Mouse (Mus musculus): ENCODE data around the gene Bsn. TPM values are rescaled to one million over a fixed set of nuclear protein-coding genes. Genes with fewer than 3 reads are reported as not detected.
"Not testable (repeated sequence)": the region's sequence is repeated elsewhere in the genome, so short reads cannot be mapped to it uniquely, and the experiment has no call there.

Gene Bsn
- polyA plus RNA-seq, 1 experiment from 2014 or later: 0.75 TPM

- no peak overlapping the region for H3K27ac ChIP-seq
- WGBS: 80% methylated on average over 17 of the region's 17 CpGs
Observed at GRCm38 (mm10) chr9:108144371-108145270, 45.6 kb downstream of the Bsn start.

DNA sequence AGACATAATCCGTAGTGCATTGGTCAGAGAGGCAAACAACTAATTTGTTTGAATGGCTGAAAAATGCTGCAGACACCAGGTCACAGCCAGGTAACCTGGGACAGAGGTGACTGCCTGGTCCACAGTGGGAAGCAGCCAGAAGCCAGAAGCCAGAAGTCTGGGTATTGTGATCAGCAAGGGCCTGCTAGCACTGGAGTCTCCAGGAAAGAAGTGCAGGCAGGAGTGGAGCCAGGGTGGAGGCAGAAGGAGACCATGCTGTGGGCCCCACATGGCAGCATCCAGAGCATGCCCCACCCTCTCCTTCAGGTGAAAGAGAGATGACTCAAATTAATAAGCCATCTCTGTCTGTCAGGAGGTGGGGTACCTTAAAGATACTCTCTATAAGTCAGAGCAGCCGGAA lies 46.7 kb downstream of the Bsn start:
- H3K9me3 ChIP-seq (replicated peaks): no peaks in the 10 kb centered on the region
- no peaks in the 10 kb centered on the region for H3K4me1 ChIP-seq
- no peak overlapping the region for H3K27ac ChIP-seq
- no peak overlapping the region for H3K4me3 ChIP-seq (replicated peaks)
- no peaks in the 10 kb centered on the region for H3K36me3 ChIP-seq
- no peaks in the 10 kb centered on the region for H3K27me3 ChIP-seq
- WGBS: 93% methylated on average over 2 of the region's 2 CpGs
- ATAC-seq (replicated peaks; ENCODE audit: low FRiP score): no peak
- H3K9ac ChIP-seq: no peak overlapping the region
- no peak overlapping the region for H3K4me2 ChIP-seq

More at GRCm38 (mm10) chr9:108144371-108145270, 45.6 kb downstream of the Bsn start:
- Histone ChIP-seq H3K36me3 (no peaks in the 10 kb centered on the region), H3K9me3 (replicated peaks) (no peaks in the 10 kb centered on the region), H3K4me1 (no peaks in the 10 kb centered on the region), H3K9ac (no peak overlapping the region), H3K27me3 (no peaks in the 10 kb centered on the region), H3K4me2 (no peak overlapping the region), H3K4me3 (replicated peaks) (no peak overlapping the region)
- no peak for ATAC-seq (replicated peaks; ENCODE audit: low FRiP score)

GRCm38 (mm10) chr9:108141387-108141786 lies 48.8 kb downstream of the Bsn start:
- Histone ChIP-seq H3K4me3 (replicated peaks) (no peak overlapping the region), H3K9me3 (replicated peaks) (no peaks in the 10 kb centered on the region), H3K36me3 (no peaks in the 10 kb centered on the region), H3K27me3 (no peaks in the 10 kb centered on the region), H3K27ac (no peak overlapping the region), H3K4me2 (no peak overlapping the region), H3K9ac (no peak overlapping the region), H3K4me1 (no peaks in the 10 kb centered on the region)
- WGBS: 87% methylated on average over 10 of the region's 10 CpGs
- no peak for ATAC-seq (replicated peaks; ENCODE audit: low FRiP score)

- H3K27me3 ChIP-seq: no peaks in the 10 kb centered on the region
- H3K36me3 ChIP-seq: no peaks in the 10 kb centered on the region
- no peaks in the 10 kb centered on the region for H3K9me3 ChIP-seq (replicated peaks)
- H3K4me3 ChIP-seq (replicated peaks): no peak overlapping the region
- no peaks in the 10 kb centered on the region for H3K4me1 ChIP-seq
- no peak overlapping the region for H3K4me2 ChIP-seq
- 74% methylated on average over 7 of the region's 7 CpGs for whole genome bisulfite sequencing
- no peak for ATAC-seq (replicated peaks; ENCODE audit: low FRiP score)
- H3K9ac ChIP-seq: no peak overlapping the region
- no peak overlapping the region for H3K27ac ChIP-seq
Observed at GRCm38 (mm10) chr9:108139963-108140695, 50.1 kb downstream of the Bsn start.

- Histone ChIP-seq H3K27ac (no peak overlapping the region), H3K9ac (no peak overlapping the region), H3K4me1 (no peaks in the 10 kb centered on the region), H3K4me2 (no peak overlapping the region), H3K9me3 (replicated peaks) (no peaks in the 10 kb centered on the region), H3K27me3 (no peaks in the 10 kb centered on the region), H3K4me3 (replicated peaks) (no peak overlapping the region), H3K36me3 (no peaks in the 10 kb centered on the region)
- ATAC-seq (replicated peaks; ENCODE audit: low FRiP score): no peak
- 89% methylated on average over 17 of the region's 17 CpGs for WGBS
Observed at GRCm38 (mm10) chr9:108139169-108139962, 50.8 kb downstream of the Bsn start.

DNA sequence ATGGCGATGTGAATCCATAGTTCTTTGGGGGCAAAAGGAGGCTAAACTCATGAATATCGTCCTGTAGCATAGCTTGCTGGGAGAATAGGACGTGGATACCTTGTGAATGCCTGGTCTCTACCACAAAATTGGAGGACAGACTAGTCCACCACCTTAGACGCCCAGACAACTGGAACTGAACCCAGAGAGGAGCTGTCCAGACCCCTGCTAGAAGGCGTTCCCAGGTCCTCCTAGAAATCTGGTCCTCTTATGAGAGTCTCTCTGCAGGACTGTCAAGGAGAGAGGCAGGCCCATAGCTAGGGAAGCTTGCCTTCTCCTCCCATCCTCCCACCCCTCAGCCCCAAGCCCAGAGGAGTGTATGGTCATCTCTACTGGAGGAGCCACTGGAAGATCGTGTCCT lies 52.1 kb downstream of the Bsn start:
- no peaks in the 10 kb centered on the region for H3K27me3 ChIP-seq
- H3K9ac ChIP-seq: no peak overlapping the region
- H3K4me2 ChIP-seq: no peak overlapping the region
- H3K4me3 ChIP-seq (replicated peaks): no peak overlapping the region
- no peaks in the 10 kb centered on the region for H3K36me3 ChIP-seq
- H3K9me3 ChIP-seq (replicated peaks): no peaks in the 10 kb centered on the region
- ATAC-seq (replicated peaks; ENCODE audit: low FRiP score): no peak
- 76% methylated on average over 6 of the region's 6 CpGs for WGBS
- no peak overlapping the region for H3K27ac ChIP-seq
- no peaks in the 10 kb centered on the region for H3K4me1 ChIP-seq

- ATAC-seq (replicated peaks; ENCODE audit: low FRiP score): no peak
- Histone ChIP-seq H3K9me3 (replicated peaks) (no peaks in the 10 kb centered on the region), H3K4me3 (replicated peaks) (no peak overlapping the region), H3K4me2 (no peak overlapping the region), H3K4me1 (no peaks in the 10 kb centered on the region), H3K9ac (no peak overlapping the region), H3K27ac (no peak overlapping the region), H3K36me3 (no peaks in the 10 kb centered on the region), H3K27me3 (no peaks in the 10 kb centered on the region)
- WGBS: 41% methylated on average over 17 of the region's 17 CpGs
Observed at GRCm38 (mm10) chr9:108137523-108137922, 52.7 kb downstream of the Bsn start.

DNA sequence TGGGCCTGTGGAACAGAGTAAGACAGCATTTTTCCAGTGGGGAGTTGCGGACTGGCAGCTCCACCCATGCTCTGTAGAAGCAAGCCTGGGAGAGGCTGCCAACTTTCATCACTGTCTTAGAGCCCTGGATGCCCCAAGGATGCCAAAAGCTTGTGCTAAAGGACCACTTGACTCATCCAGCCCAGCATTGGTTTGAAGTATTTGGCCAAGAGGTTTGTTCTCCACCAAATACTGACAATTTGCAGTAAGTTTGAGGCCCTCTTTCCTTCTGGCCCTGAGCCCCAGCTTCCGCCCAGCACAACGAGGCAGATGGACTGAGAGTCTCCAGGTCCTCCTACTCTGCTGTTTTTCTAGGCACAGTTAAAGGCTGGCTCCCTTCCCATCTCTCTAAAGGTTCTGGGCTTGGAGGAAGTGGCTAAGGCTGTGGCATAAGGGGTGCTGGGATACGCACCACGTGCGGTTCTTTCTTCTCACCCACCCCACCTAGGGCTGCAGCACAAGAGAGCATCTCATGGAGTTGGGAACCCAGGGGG lies 53.2 kb downstream of the Bsn start:
- no peaks in the 10 kb centered on the region for H3K9me3 ChIP-seq (replicated peaks)
- H3K4me1 ChIP-seq: no peaks in the 10 kb centered on the region
- WGBS: 78% methylated on average over 6 of the region's 6 CpGs
- no peaks in the 10 kb centered on the region for H3K36me3 ChIP-seq
- no peak overlapping the region for H3K4me2 ChIP-seq
- ATAC-seq (replicated peaks; ENCODE audit: low FRiP score): no peak
- no peak overlapping the region for H3K9ac ChIP-seq
- H3K27ac ChIP-seq: no peak overlapping the region
- H3K27me3 ChIP-seq: no peaks in the 10 kb centered on the region
- no peak overlapping the region for H3K4me3 ChIP-seq (replicated peaks)

DNA sequence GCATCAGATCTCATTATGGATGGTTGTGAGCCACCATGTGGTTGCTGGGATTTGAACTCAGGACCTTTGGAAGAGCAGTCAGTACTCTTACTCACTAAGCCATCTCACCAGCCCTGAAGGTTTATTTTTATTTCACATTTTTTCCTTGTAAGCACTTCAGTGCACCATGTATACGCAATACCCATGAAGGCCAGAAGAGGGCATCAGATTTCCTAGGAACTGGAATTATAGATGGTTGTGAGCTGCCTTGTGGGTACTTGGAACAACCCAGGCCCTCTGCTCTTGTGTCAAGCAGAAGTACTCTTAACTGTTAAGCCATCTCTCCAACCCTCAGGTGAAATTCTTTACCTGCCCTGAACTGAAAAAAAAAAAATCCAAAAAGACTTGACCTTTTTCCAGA lies 54.0 kb downstream of the Bsn start:
- Histone ChIP-seq H3K27ac (no peak overlapping the region), H3K4me3 (replicated peaks) (no peak overlapping the region), H3K9me3 (replicated peaks) (no peaks in the 10 kb centered on the region), H3K36me3 (no peaks in the 10 kb centered on the region), H3K27me3 (no peaks in the 10 kb centered on the region), H3K4me1 (no peaks in the 10 kb centered on the region), H3K9ac (no peak overlapping the region), H3K4me2 (no peak overlapping the region)
- no peak for ATAC-seq (replicated peaks; ENCODE audit: low FRiP score)
- 48% methylated on average over 1 of the region's 1 CpGs for WGBS

DNA sequence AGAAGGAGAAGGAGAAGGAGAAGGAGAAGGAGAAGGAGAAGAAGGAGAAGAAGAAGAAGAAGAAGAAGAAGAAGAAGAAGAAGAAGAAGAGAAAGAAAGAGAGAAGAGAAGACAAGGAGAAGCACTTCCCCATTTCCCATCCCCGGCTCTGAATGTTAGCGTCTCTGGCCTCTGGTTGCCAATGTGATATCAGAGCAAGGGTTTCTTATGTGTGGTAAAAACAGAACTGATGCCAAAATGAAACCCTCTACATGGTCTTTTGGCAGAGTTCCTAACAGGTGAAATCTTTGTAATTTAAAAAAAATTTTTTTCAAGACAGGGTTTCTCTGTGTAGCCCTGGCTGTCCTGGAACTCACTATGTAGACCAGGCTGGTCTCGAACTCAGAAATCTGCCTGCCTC lies 54.5 kb downstream of the Bsn start:
- 95% methylated on average over 3 of the region's 3 CpGs for WGBS
- H3K4me2 ChIP-seq; H3K36me3 ChIP-seq; H3K27me3 ChIP-seq; H3K9ac ChIP-seq; H3K9me3 ChIP-seq (replicated peaks); H3K4me3 ChIP-seq (replicated peaks); ATAC-seq (replicated peaks; ENCODE audit: low FRiP score); H3K4me1 ChIP-seq; H3K27ac ChIP-seq: not testable (repeated sequence)

DNA sequence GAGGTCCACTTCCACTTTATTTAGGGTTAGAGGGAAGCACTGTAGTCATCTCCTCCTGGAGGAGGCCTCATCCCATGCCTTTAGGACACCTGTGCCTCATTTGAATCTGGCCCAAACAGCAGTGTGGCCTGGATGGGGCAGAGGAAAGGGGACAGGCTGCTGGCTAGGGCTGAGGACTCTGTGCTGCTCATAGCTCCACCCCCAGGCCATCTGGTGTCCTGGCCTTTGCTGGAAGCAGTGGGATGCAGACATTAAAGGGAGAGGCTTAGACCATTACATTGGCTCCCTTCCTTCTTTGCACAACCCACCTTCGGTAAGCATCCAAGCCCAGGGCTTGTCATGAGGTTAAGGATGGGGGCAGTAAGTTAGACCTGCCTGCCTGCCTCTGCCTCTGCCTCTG lies 56.7 kb downstream of the Bsn start:
- no peak overlapping the region for H3K27ac ChIP-seq
- ATAC-seq (replicated peaks; ENCODE audit: low FRiP score): no peak

GRCm38 (mm10) chr9:108132373-108132772 lies 57.8 kb downstream of the Bsn start:
- ATAC-seq (replicated peaks; ENCODE audit: low FRiP score): no peak
- Histone ChIP-seq H3K4me2 (no peak overlapping the region), H3K27ac (no peak overlapping the region), H3K9me3 (replicated peaks) (no peaks in the 10 kb centered on the region), H3K27me3 (no peaks in the 10 kb centered on the region), H3K9ac (no peak overlapping the region), H3K36me3 (no peaks in the 10 kb centered on the region), H3K4me1 (no peaks in the 10 kb centered on the region), H3K4me3 (replicated peaks) (no peak overlapping the region)
- WGBS: 92% methylated on average over 3 of the region's 3 CpGs

More for the DNA sequence above, 56.7 kb downstream of the Bsn start:
- H3K36me3 ChIP-seq: no peaks in the 10 kb centered on the region
- H3K9ac ChIP-seq: no peak overlapping the region
- no peaks in the 10 kb centered on the region for H3K9me3 ChIP-seq (replicated peaks)
- H3K4me2 ChIP-seq: no peak overlapping the region
- 54% methylated on average over 1 of the region's 1 CpGs for WGBS
- H3K4me1 ChIP-seq: no peaks in the 10 kb centered on the region
- H3K27me3 ChIP-seq: no peaks in the 10 kb centered on the region
- H3K4me3 ChIP-seq (replicated peaks): no peak overlapping the region
